Mouse (Mus musculus) heart, postnatal 0 days (tissue): Measurements from ENCODE around the gene Vegfa. TPM values are rescaled to one million over a fixed set of nuclear protein-coding genes. Genes with fewer than 3 reads are reported as not detected.

Experiments
- ATAC-seq: fragments of 200-750 bp; cut with Nextera tagmentation; 2 replicates; pipeline ENCODE4 v1.8.0; 2017; ENCODE audit warnings: low read depth, moderate number of reproducible peaks, moderate library complexity; ENCODE audit not compliant: insufficient read depth
- DNase-seq: peaks from one replicate; pipeline ENCODE4 v3.0.0-alpha.2; 2016; ENCODE audit warnings: low spot score
- H3K27ac ChIP-seq: fragments of 300-500 bp; sonication (generic); 2 replicates; pipeline ENCODE4 v1.5.1; 2014; ENCODE audit warnings: low read depth, mild to moderate bottlenecking
- H3K27me3 ChIP-seq: fragments of 300-500 bp; sonication (generic); 2 replicates; pipeline ENCODE4 v1.6.1; 2014; ENCODE audit warnings: low read length, mixed read lengths; ENCODE audit not compliant: control insufficient read depth, insufficient read depth
- H3K36me3 ChIP-seq: fragments of 300-500 bp; sonication (generic); replicated peaks from 2 replicates; pipeline ENCODE4 v1.6.1; 2014; ENCODE audit warnings: low read length, mixed read lengths; ENCODE audit not compliant: control insufficient read depth, insufficient read depth
- H3K4me1 ChIP-seq: fragments of 300-500 bp; sonication (generic); 2 replicates; pipeline ENCODE4 v1.6.1; 2014; ENCODE audit warnings: antibody characterized with exemption; ENCODE audit not compliant: control insufficient read depth, insufficient read depth
- H3K4me2 ChIP-seq: fragments of 300-500 bp; sonication (generic); 2 replicates; pipeline ENCODE4 v1.6.1; 2014; ENCODE audit warnings: low read depth, mild to moderate bottlenecking, low read length, moderate library complexity
- H3K4me3 ChIP-seq: fragments of 300-500 bp; sonication (generic); 2 replicates; pipeline ENCODE4 v1.5.1; 2014; ENCODE audit warnings: low read depth, low read length
- H3K9ac ChIP-seq: fragments of 300-500 bp; sonication (generic); replicated peaks from 2 replicates; pipeline ENCODE4 v1.6.1; 2014; ENCODE audit warnings: low read depth, low read length, mixed read lengths
- H3K9me3 ChIP-seq: fragments of 300-500 bp; sonication (generic); replicated peaks from 2 replicates; pipeline ENCODE4 v1.6.1; 2016; ENCODE audit warnings: low read length; ENCODE audit not compliant: control insufficient read depth
- CTCF ChIP-seq: IDR thresholded peaks from 2 replicates; pipeline ENCODE4 v1.5.1; 2016; ENCODE audit warnings: antibody characterized with exemption, control low read depth, low read depth
- EP300 ChIP-seq: IDR thresholded peaks from 2 replicates; pipeline ENCODE4 v1.6.1; 2016; ENCODE audit warnings: antibody characterized with exemption, low read depth
- WGBS: fragments of 180-500 bp; shearing (Covaris S2); extraction: QIAGEN DNeasy Blood & Tissue Kit; methylation state at CpG from one replicate; pipeline ENCODE4 v1.1.7; 2014; 5-methylcytosine and 5-hydroxymethylcytosine counted together
- polyA plus RNA-seq: library from polyadenylated mRNA; unstranded; fragments of >200 nt; fragmentation: Nextera tagmentation; extraction: Ambion mirVana; gene quantifications from 2 replicates; pipeline ENCODE4 v1.2.1, GENCODE M21; 2015
- total RNA-seq: library from RNA; depleted of rRNA; stranded (reverse); fragments of >200 nt; gene quantifications from 2 replicates; pipeline ENCODE4 v1.2.3, GENCODE M21; 2014; ENCODE audit warnings: low replicate concordance

Vegfa gene
- total and polyA plus RNA-seq, 2 experiments from 2014 or later, result 5.2 to 224 TPM

DNA sequence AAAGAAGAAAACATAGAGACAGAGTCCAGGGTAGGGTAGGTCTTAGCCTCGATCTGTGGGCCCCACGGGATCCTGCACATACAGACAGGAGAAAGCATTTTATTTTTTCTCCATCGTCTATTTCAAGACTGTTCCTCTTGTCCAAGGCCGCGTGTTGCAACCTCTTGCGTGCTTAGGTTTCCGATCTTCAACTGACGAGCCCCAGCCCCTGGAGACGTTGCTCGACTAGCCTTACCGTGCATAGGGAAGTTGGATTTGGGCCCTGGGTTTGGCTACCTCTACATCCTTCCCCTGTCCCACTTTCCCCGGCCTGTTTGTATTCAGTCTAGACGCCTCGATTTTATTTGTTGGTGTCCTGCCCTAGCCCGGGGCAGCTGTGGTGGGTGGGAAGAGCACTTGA is 18.6 kb downstream of the Vegfa start:
- Histone ChIP-seq H3K36me3 (peaks cover 28% of the 10 kb centered on the region), H3K4me3 (no peak overlapping the region), H3K9me3 (no peaks in the 10 kb centered on the region), H3K4me2 (no peak overlapping the region), H3K9ac (no peak overlapping the region), H3K27me3 (no peaks in the 10 kb centered on the region), H3K27ac (no peak overlapping the region), H3K4me1 (peaks cover 14% of the 10 kb centered on the region; the same call in 1 of the 2 replicates)
- WGBS, result 83% methylated on average over 15 of the region's 15 CpGs
- DNase-seq (peak; percentile 1), ATAC-seq (no peak)
- no peak for TF ChIP-seq CTCF
- TF ChIP-seq EP300, result no peak

DNA sequence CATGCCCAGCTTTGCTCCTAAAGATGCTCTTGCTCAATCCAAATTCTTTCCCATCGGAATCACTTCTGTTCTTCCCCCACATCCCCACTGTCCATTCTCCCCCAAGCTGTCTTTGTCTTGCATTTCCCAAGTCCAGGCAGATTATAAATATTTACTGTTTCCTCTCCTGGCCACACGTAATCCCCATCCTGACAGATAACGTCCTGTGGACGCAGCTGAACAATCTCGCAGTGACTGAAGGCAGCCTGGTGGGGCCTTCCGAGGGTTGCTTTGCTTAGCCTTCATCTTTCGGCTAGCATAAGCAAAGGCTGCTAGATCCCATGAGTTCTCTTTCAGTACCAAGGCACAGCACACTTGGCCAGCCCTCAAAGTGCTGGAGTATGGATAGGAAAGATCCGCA is 20.0 kb downstream of the Vegfa start:
- Histone ChIP-seq H3K27ac (no peak overlapping the region), H3K36me3 (peaks cover 17% of the 10 kb centered on the region), H3K4me3 (no peak overlapping the region), H3K27me3 (no peaks in the 10 kb centered on the region), H3K9ac (no peak overlapping the region), H3K9me3 (no peaks in the 10 kb centered on the region), H3K4me2 (no peak overlapping the region), H3K4me1 (peaks cover 14% of the 10 kb centered on the region; the same call in 1 of the 2 replicates)
- TF ChIP-seq CTCF, result no peak
- TF ChIP-seq EP300, result no peak
- 45% methylated on average over 8 of the region's 8 CpGs for WGBS
- no peak for DNase-seq
- no peak for ATAC-seq

DNA sequence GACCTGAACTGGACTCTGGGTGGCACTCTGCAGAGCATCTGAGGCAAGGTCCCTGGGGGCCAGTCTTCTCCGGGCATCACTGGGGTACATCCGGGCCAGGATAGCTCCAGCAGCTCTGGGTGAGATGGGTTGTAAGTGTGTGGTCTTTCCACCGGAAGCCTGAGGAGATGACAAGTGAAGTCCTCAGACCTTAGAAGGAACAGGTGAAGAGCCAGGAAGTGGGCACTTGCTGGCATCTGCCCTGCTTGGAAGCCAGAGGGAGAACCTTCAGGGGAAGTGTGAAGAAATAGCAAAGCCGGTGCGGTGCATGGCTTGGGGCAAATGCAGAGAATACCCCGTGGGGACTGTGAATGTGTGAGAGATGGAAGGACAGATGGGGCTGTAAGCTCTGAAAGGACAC is 21.7 kb downstream of the Vegfa start:
- DNase-seq, result no peak
- Histone ChIP-seq H3K36me3 (0 out of 2 replicates have a peak, but pooled peaks cover 4% of the 10 kb centered on the region), H3K9ac (no peak overlapping the region), H3K9me3 (no peaks in the 10 kb centered on the region), H3K4me2 (no peak overlapping the region), H3K27me3 (no peaks in the 10 kb centered on the region), H3K27ac (no peak overlapping the region), H3K4me3 (no peak overlapping the region), H3K4me1 (peaks cover 14% of the 10 kb centered on the region; the same call in 1 of the 2 replicates)
- no peak for ATAC-seq
- 83% methylated on average over 6 of the region's 6 CpGs for WGBS
- no peak for TF ChIP-seq EP300
- no peak for TF ChIP-seq CTCF

DNA sequence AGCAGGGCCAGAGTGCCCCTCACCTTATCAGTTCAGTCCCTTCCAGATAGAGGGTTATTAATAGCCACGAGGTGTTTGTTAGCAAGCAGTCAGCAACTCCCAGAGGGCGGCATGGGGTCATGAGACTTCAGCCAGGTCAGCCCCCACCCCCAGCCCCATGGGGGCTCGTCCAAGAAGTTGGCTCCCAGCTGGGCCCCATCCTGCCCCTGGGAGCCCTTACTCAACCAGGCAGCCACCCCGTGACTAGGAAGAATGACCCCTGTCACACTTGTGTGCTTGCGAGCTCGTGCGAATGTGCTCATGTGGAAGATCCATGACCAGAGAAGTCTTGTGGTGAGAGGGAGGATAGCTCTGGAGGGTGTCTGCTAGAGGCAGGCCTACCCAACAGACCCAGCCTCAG is 23.0 kb downstream of the Vegfa start:
- H3K4me3 ChIP-seq, result no peak overlapping the region
- no peaks in the 10 kb centered on the region for H3K9me3 ChIP-seq
- no peak overlapping the region for H3K9ac ChIP-seq
- no peaks in the 10 kb centered on the region for H3K36me3 ChIP-seq
- H3K27ac ChIP-seq, result peak overlapping the region; percentile 26
- H3K4me2 ChIP-seq, result no peak overlapping the region
- H3K27me3 ChIP-seq, result no peaks in the 10 kb centered on the region
- ATAC-seq, result peak; percentile 78
- H3K4me1 ChIP-seq, result peaks cover 17% of the 10 kb centered on the region
- TF ChIP-seq CTCF, result no peak
- TF ChIP-seq EP300, result peak; percentile 54; the same call in 1 of the 2 replicates
- no peak for DNase-seq
- 32% methylated on average over 7 of the region's 7 CpGs for WGBS

DNA sequence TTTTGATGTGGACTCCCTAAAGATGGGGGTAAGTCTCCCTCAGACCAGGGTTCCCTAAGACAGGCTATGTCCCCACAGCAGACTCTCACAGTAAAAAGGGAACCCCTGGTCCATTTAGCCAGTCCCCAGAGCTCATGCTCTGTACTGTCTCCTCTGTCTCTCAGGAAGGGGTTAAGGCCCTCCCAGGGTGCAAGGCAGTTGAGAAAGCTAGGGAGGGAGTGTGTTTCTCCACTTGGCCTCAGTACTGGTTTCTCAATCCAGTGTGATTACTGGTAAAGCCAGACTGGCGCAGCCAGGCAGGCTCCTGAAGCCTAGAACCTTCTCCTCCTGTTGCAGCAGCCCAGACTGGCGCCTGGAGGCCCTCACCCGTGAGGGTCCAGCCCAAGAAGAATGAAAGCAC is 26.7 kb downstream of the Vegfa start:
- TF ChIP-seq CTCF (no peak), EP300 (no peak)
- Histone ChIP-seq H3K9ac (no peak overlapping the region), H3K4me2 (no peak overlapping the region), H3K27me3 (no peaks in the 10 kb centered on the region), H3K4me1 (peaks cover 24% of the 10 kb centered on the region), H3K9me3 (no peaks in the 10 kb centered on the region), H3K4me3 (no peak overlapping the region), H3K27ac (no peak overlapping the region), H3K36me3 (no peaks in the 10 kb centered on the region)
- WGBS, result 67% methylated on average over 3 of the region's 3 CpGs
- ATAC-seq, result no peak
- peak; percentile 5 for DNase-seq

DNA sequence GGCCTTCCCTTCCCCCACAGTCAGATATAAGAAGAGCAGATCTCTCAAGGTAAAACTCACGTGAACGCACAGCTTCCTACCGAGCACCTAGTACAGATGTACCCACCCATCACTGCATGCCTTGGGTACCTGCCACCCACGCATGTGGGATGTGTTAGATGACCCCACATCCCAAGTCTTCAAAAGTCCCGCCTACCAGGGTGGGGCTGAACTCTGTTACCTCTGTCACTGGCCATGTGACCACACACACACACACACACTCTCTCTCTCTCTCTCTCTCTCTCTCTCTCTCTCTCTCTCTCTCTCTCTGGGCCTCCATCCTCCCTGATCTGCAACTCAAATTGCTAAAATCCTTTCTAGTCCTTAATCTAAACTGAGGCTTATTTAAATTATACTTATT is 27.7 kb downstream of the Vegfa start:
- no peaks in the 10 kb centered on the region for H3K36me3 ChIP-seq
- no peak overlapping the region for H3K4me3 ChIP-seq
- no peaks in the 10 kb centered on the region for H3K9me3 ChIP-seq
- DNase-seq (peak; percentile 0), ATAC-seq (no peak)
- H3K27ac ChIP-seq, result no peak overlapping the region
- no peak overlapping the region for H3K4me2 ChIP-seq
- no peak overlapping the region for H3K9ac ChIP-seq
- WGBS, result 76% methylated on average over 5 of the region's 5 CpGs
- peaks cover 18% of the 10 kb centered on the region for H3K4me1 ChIP-seq
- H3K27me3 ChIP-seq, result no peaks in the 10 kb centered on the region
- TF ChIP-seq EP300 (no peak), CTCF (no peak)
